Mouse (Mus musculus): Measurements from ENCODE around the gene Gm10073.

GRCm38 (mm10) chr8:106610958-106611640 is 37.8 kb upstream of the Gm10073 start:
- TF ChIP-seq CTCF (IDR thresholded peaks at IDR 0.05; ENCODE audit: low read depth, low read length) (no peak), POLR2A (IDR thresholded peaks at IDR 0.05; ENCODE audit: extremely low read depth, insufficient read depth, low read length) (no peak)

Data from liver, adult 2 months (tissue).